Mouse (Mus musculus) G1E (cell line): ENCODE measurements around the gene St6galnac3.

ENCODE experiments used
- CTCF ChIP-seq: IDR thresholded peaks from 2 replicates; pipeline ENCODE4 v1.5.1; 2012; ENCODE audit warnings: low read depth, low read length, inconsistent platforms, mixed read lengths
- GATA1 ChIP-seq: IDR thresholded peaks from 2 replicates; pipeline ENCODE4 v1.6.1; 2012; ENCODE audit warnings: borderline replicate concordance, low read length, inconsistent platforms, mixed read lengths
- GATA2 ChIP-seq: IDR thresholded peaks from 2 replicates; pipeline ENCODE4 v1.6.1; 2012; ENCODE audit warnings: low read depth, low read length, inconsistent platforms, borderline replicate concordance
- POLR2AphosphoS5 ChIP-seq: IDR thresholded peaks from 2 replicates; pipeline ENCODE4 v1.6.1; 2012; ENCODE audit warnings: low read depth, low read length, inconsistent platforms; ENCODE audit not compliant: insufficient replicate concordance
- TAL1 ChIP-seq: conservative IDR thresholded peaks from 2 replicates; pipeline ENCODE4 v1.6.1; 2012; ENCODE audit warnings: low read depth, low read length, inconsistent platforms, mixed read lengths

- TF ChIP-seq CTCF (no peak), GATA1 (no peak), TAL1 (no peak), POLR2AphosphoS5 (no peak), GATA2 (no peak)
Measured at GRCm38 (mm10) chr3:153706901-153707300, 18.1 kb downstream of the St6galnac3 start.
